Mouse (Mus musculus): Measurements from ENCODE around the gene Samd4b.

Gene Samd4b

DNA sequence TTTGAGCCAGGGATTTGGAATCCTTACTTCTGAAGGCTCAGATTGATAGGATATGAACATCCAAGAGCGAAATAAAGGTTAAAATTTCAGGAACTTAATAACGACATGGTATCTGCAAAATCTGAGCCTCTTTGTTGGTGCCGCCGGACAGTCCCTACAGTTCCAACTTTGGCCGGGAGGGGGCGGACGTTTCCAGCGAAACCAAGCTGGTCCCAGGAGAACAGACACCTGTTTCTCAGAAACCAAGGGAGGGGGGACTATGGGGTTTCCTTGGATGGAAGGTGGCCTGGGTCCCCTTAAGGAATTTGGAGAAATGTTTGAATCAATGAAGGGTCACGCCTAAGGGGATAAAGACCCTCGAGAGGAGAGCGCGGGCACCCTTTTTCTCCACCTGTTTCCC is 151.5 kb downstream of the Samd4b start:
- DNase-seq (ENCODE audit: low spot score in 2 of 2), result peak; percentile 75 to 87

- DNase-seq (ENCODE audit: low spot score in 2 of 2), result no peak
Observed at GRCm38 (mm10) chr7:28444344-28444974, 153.5 kb downstream of the Samd4b start.

- no peak for DNase-seq (ENCODE audit: low spot score in 2 of 2)
Observed at GRCm38 (mm10) chr7:28442688-28443087, 155.3 kb downstream of the Samd4b start.

DNA sequence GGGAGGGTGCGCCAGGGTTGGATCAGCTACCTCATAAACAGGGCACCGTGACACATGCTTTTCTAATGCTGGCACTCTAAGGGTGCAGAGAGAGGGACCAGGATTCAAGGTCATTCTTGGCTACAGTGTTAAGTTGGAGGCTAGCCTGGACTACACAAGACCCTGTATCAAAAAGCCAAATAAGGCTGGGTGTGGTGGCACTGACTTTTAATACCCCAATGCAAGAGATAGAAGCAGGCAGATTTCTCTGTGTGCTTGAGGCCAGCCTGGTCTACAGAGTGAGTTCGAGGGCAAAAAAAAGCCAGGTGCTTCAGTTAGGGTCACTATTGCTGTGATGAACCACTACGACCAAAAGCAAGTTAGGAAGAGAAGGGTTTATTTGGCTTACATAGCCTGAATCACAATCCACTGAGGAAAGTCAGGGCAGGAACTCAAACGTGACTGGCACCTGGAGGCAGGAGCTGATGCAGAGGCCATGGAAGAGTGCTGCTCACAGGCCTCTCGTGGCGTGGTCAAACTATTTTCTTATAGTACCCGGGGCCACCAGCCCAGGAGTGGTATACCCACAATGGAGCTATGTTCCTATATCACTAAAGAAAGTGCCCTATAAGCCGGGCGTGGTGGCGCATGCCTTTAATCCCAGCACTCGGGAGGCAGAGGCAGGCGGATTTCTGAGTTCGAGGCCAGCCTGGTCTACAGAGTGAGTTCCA is 156.0 kb downstream of the Samd4b start:
- no peak for DNase-seq (ENCODE audit: low spot score in 2 of 2)

DNA sequence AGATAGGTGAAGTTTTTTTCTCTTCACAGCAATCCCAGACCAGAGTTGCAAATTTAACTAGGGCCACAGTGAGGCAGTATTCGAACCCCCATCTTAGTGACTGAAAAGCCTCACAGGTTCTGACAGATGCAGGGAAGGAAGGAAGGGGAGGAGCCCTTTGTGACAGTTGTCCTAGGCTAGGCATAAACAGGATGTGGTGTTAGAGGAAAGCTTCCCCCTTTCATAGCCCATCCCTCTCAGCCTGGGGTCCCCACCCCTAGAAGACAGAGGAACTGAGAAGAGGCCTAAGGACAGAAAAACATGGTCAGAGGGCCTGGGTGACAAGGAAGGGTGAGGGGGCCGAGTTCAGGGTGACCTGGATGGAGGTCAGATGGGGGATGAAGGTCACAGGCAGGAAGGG is 157.2 kb downstream of the Samd4b start:
- peak in 1 of 2 experiments; percentile 39 for DNase-seq (ENCODE audit: low spot score in 2 of 2)

DNA sequence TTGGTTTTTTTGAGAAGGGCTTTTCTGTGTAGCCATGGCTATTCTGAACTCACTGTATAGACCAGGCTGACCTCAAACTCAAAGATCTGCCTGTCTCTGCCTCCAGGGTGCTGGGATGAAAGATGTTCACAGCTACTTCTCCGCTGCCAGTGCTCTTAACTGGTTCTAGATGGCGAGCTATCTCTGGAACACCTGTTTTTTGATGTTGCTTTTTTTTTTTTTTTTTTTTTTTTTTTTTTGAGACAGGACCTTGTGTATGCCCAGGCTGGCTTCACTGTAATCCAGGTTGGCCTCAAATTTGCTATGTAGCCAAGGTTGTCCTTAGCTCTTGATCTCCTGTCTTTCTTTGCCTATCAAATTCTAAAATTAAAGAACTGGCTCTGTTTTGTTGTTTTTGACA is 159.2 kb downstream of the Samd4b start:
- no peak for DNase-seq (ENCODE audit: low spot score in 2 of 2)

GRCm38 (mm10) chr7:28437964-28438363 is 160.0 kb downstream of the Samd4b start:
- no peak for DNase-seq (ENCODE audit: low spot score in 2 of 2)

DNA sequence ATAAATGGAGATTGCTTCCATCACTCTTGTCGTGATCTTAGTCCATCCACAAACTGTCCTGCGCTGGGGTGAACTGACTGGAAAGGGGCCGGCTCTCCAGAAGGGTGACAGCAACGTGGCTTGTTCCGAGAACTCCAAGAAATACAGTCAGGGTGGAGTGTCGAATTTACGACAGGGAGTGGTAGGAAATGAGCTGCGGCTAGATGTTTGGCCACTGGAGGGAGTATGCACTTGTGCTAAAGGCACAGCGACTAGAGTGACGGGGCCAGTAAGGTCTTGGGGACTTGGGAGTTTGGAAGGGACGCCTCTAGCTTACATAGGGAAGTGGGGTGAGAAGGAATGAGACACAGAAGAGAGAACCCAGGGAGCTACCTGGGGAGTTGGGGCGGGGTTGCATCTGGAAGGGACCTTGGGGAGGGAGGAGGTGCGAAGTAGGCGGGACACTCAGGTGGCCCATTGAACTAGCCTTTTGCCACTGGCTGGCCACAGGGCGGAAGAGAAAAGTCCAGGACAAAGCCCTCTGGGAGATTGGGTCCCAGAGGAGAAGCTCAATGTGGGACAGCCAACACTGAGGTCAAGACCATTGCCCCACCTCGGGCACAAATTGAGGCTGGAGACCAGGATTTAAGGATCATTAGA is 160.9 kb downstream of the Samd4b start, which contains the start of gene Gmfg:
Gene Gmfg (plus strand): TSS at position 516 of the 639 bp plus-strand sequence.
- peak; percentile 86 for DNase-seq (ENCODE audit: low spot score in 2 of 2)

DNA sequence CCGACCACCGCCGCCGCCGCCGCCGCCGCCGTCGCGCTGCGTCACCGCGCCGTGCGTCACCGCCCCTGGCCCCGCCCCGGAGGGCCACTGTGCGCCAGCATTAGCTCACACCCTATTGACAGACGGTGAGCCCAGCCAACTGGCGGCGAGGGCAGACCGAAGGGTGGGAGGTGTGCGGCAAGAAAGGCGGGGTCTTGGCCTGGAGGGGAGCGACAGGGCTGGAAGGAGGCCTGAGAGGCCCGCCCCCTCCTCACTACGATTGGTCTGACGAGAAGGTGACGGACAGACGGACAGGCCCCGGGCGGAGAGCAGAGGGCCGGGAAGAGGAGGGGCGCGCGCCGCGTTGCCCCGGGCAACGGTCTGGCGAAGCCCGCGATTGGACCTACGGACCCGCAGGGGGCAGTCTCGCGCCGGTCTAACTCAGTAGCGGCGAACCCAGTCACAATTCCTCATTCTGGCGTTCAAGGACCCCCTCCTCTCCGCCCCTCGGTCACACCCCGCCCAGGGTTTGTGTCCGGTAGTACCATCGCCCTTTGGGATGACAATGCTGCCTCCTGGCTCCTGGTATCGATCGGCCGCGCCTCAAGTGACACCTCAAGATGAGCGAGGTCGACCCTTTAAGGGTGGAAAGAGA is 161.6 kb downstream of the Samd4b start:
- DNase-seq (ENCODE audit: low spot score in 2 of 2), result peak; percentile 100

DNA sequence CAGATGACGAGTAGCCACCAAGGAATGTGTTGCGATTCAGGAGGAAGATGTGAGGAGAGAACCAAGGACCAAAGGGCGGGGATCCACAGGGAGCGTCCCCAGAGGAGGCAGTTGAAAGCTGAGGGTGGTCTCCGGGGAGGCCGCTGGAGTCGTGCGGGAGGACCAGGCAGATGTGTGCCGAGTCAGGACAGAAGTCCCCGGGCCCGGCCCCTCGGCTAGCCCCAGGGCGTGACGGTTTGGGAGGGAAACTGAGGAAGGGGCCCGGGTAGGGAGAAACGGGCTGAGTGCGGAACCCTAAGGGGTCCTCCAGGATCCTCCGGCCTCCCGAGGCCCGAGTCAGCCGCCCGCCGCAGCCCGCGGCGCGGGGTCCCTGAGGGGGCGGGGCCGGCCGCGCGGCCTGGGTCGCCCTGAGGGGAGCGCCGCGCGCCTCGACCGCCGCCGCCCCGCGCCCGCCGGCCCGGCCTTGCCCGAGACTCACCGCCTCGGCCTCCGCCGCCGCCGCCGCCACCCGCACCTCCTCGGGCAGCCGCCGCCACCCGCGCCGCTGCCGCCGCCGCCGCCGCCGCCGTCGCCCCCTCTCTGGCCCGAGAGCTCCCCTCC is 162.2 kb downstream of the Samd4b start:
- peak; percentile 47 to 55 for DNase-seq (ENCODE audit: low spot score in 2 of 2)

- DNase-seq (ENCODE audit: low spot score in 2 of 2), result no peak
Observed at GRCm38 (mm10) chr7:28432252-28432651, 165.7 kb downstream of the Samd4b start.

GRCm38 (mm10) chr7:28430512-28430911 is 167.4 kb downstream of the Samd4b start:
- DNase-seq (ENCODE audit: low spot score in 2 of 2), result no peak

GRCm38 (mm10) chr7:28427738-28428137 is 170.2 kb downstream of the Samd4b start:
- no peak for DNase-seq (ENCODE audit: low spot score in 2 of 2)

DNA sequence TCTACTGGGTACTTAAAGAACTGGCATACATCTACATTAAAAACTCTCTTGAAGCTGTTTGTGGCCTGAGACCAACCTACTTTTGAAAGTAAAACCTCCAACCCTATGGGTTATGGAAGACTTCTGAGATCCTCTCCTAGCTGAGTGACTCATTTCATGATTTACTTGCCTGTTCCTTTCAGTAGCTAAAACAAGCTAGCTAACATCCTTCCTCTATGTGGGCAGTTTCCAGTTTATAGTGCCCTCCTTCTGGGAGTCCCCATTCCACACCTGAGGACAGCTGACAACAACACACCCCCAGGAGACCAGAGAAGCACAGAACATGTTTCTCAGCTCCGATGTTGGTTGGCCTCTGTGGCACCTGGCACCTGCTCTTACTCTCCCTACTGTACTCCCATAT is 174.9 kb downstream of the Samd4b start:
- no peak for DNase-seq (ENCODE audit: low spot score in 2 of 2)

DNA sequence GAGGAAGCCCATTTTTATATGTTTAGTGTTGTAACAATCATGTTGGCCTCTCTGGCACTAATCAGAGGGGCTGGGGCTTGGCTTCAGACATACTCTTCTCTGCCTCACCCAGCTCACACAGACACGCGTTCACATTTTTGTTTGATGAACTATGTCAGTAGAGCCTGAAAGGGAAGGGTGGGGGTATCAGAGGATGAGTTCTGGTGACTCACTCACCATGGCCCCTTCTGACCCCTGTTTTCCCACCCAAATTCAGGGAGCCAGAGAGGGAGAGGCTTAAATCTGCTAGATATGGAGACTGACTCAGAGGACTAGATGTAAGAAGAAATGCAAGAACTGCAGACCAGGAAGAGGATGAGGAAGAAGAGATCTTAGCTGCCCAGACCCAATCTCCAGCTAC is 178.5 kb downstream of the Samd4b start:
- DNase-seq (ENCODE audit: low spot score in 2 of 2), result no peak

DNA sequence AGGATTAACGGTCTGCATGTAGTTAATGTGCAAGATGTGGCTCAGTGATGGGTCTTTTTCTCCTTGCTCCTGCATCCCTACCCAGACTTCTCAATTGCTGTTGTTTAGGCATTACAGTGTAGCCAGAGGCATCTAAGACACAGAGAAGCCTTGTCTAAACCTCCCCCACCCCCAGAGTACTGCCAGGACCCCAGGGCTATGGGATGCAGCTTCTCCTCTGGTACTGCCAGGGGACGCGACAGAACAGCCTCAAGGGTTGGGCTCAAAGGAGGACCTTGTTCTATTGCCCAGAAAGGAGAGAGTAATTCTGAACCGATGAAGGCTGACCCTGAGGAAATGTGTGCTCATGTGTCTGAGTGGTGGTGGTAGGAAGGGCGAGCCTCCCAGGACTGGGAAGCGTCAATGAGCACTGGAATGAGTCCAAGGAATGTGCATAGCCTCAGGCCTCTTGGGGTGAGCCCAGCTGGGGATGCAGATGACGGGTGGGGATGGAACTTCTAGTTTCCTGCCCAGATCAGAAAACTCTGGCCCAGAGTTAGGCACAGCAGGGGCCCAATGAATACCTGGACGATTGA is 179.8 kb downstream of the Samd4b start:
- DNase-seq (ENCODE audit: low spot score in 2 of 2), result peak; percentile 66

DNA sequence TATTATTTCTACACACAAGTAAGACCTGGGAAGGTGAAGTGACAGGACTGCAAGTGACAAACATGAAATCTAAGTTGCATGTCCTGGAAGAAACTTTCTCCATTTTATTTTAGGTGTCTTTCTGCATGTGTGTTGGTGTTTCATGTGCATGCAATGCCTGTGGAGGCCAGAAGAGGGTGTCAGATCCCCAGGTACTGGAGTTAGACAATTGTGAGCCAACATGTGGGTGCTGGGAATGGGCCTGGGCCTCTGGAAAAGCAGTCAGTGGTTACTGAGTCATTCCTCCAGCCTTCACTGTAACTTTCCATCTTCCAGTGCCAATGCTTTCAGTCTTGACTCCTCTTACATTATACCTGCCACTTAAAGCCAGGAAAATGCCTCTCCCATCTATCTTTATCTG is 180.6 kb downstream of the Samd4b start:
- no peak for DNase-seq (ENCODE audit: low spot score in 2 of 2)

DNA sequence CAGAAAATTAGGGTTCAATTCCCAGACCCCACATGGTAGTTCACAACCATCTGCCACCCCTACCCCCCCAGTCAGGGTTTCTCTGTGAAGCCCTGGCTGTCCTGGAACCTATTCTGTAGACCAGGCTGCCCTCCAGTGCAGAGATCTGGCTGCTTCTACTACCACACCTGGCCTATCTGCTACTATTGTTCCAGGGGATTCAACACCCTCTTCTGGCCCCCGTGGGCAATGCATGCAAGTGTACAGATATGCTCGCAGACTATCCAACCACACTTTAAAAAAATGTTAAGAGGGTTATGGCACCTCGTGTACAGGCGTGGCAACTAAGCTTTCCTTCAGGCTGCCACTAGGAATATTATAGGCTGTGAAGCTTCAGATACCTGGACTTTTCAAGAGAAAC is 185.1 kb downstream of the Samd4b start:
- DNase-seq (ENCODE audit: low spot score in 2 of 2), result no peak

DNA sequence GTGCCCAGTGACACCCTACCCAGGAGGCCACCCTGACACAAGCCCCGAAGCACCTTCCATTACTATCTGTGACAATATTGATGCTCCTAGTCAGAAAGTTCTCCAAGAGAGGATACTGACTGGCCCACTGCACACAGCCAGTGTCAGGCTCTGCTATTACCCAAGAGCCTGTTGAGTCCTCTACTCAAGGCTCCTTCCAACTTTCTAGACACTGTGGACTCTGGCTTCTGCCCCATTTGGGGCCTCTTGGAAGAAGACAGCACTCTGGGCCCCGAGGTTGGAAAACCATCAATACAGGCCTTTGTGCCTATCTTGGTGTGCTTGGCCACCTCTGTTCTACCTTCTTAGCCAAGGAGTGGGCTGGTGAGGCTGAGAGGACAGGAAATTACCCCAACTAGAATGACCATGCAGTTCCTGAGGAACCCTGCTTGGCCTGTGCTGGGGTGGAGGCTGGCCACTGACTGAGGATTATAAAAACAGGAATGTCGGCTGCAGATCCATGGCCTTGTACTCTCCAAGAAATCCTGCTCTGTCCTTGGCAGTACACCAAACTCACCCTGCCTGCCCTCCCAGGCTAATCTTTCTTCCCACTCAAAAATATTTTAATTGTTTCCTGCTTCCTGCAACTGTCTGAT is 187.0 kb downstream of the Samd4b start:
- no peak for DNase-seq (ENCODE audit: low spot score in 2 of 2)

DNA sequence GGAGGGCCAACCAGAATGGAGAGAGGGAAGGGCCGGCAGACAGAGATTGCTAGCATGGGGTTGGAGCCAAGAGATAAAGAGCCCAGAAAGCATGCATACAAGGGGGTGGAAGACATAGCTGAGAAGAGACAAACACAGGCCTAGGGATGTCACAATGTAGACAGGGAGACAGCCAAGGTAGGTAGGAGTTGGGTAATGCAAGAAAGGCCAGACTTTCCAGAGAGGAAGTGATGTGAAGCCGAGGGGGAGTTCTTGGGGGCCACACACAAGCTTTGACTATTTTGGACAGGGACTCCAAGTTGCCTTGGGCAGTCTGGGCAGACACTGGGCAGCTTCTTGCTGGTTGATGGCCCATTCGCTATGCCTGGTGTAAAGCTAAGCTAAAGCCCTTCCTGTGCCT is 196.0 kb downstream of the Samd4b start:
- no peak for DNase-seq (ENCODE audit: low spot score in 2 of 2)

DNA sequence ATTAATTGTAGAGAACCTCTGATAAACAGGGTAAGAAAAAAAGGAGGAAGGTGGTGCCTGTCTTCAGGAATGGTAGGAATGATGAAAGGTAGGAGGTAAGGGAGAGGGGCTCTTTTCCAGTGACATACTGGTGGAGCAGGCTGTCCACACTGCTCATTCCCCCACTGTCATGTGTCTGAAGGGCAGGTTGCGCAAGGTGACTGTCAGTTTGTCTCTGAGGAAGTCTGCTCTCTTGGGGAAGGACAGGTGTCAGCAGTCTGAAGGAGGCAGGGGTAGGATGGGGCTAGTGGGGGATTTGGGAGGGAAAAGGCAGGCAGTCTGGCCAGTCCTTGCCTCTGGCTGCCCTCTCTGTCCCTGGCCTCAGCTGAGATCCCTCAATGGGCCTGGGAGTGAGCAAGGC is 196.9 kb downstream of the Samd4b start:
- no peak for DNase-seq (ENCODE audit: low spot score in 2 of 2)

All from right cerebral cortex, postnatal 10 days (tissue).